Mouse (Mus musculus) testis, adult 2 months (tissue): ENCODE results near the gene Snapc5.

Experiments
- CTCF ChIP-seq: fragments of 200-500 bp; IDR thresholded peaks from 2 replicates; pipeline ENCODE4 v1.5.1; 2012; ENCODE audit warnings: low read depth, mild to moderate bottlenecking, inconsistent platforms, low read length, moderate library complexity; ENCODE audit not compliant: control insufficient read depth, insufficient read depth, insufficient replicate concordance
- POLR2A ChIP-seq: fragments of 200-500 bp; IDR thresholded peaks from 2 replicates; pipeline ENCODE4 v1.6.1; 2012; ENCODE audit warnings: low read depth, mild to moderate bottlenecking, inconsistent platforms, low read length, moderate library complexity; ENCODE audit not compliant: control insufficient read depth

GRCm38 (mm10) chr9:64221480-64221879 lies 42.4 kb downstream of the Snapc5 start:
- TF ChIP-seq CTCF (no peak), POLR2A (no peak)
